Mouse (Mus musculus) neural tube, embryonic 11.5 days (tissue): Measurements from ENCODE around the gene Zbtb16. TPM values are rescaled to one million over a fixed set of nuclear protein-coding genes. Genes with fewer than 3 reads are reported as not detected.

ENCODE experiments used
- ATAC-seq: fragments of 200-750 bp; cut with Nextera tagmentation; 2 replicates; pipeline ENCODE4 v1.8.0; 2017; ENCODE audit warnings: moderate number of reproducible peaks, mild to moderate bottlenecking, moderate TSS enrichment, moderate library complexity; ENCODE audit not compliant: insufficient read depth, low FRiP score, low TSS enrichment
- DNase-seq: peaks from one replicate; pipeline ENCODE4 v3.0.0-alpha.2; 2015; ENCODE audit warnings: low spot score
- H3K27ac ChIP-seq: fragments of 300-500 bp; sonication (generic); 2 replicates; pipeline ENCODE4 v1.5.1; 2014; ENCODE audit warnings: low read depth, mild to moderate bottlenecking, low read length
- H3K27me3 ChIP-seq: fragments of 300-500 bp; sonication (generic); 2 replicates; pipeline ENCODE4 v1.6.1; 2014; ENCODE audit warnings: mild to moderate bottlenecking, low read length, mixed read lengths; ENCODE audit not compliant: control insufficient read depth, insufficient read depth
- H3K36me3 ChIP-seq: fragments of 300-500 bp; sonication (generic); 2 replicates; pipeline ENCODE4 v1.6.1; 2014; ENCODE audit warnings: mild to moderate bottlenecking, low read length, moderate library complexity, mixed read lengths; ENCODE audit not compliant: control insufficient read depth, insufficient read depth
- H3K4me1 ChIP-seq: fragments of 300-500 bp; sonication (generic); 2 replicates; pipeline ENCODE4 v1.6.1; 2014; ENCODE audit warnings: low read length, mixed read lengths; ENCODE audit not compliant: control insufficient read depth, insufficient read depth
- H3K4me2 ChIP-seq: fragments of 300-500 bp; sonication (generic); 2 replicates; pipeline ENCODE4 v1.6.1; 2014; ENCODE audit warnings: low read depth, mild to moderate bottlenecking, moderate library complexity
- H3K4me3 ChIP-seq: fragments of 300-500 bp; sonication (generic); 2 replicates; pipeline ENCODE4 v1.5.1; 2014; ENCODE audit warnings: low read depth, low read length
- H3K9ac ChIP-seq: fragments of 300-500 bp; sonication (generic); 2 replicates; pipeline ENCODE4 v1.6.1; 2014; ENCODE audit warnings: mild to moderate bottlenecking, low read length
- H3K9me3 ChIP-seq: fragments of 300-500 bp; sonication (generic); 2 replicates; pipeline ENCODE4 v1.6.1; 2016; ENCODE audit warnings: low read length; ENCODE audit not compliant: control insufficient read depth
- WGBS: fragments of 180-500 bp; shearing (Covaris S2); extraction: QIAGEN DNeasy Blood & Tissue Kit; methylation state at CpG from one replicate; pipeline ENCODE4 v1.1.7; 2014; 5-methylcytosine and 5-hydroxymethylcytosine counted together
- polyA plus RNA-seq: library from polyadenylated mRNA; unstranded; fragments of >200 nt; fragmentation: Nextera tagmentation; extraction: Ambion mirVana; gene quantifications from 2 replicates; pipeline ENCODE4 v1.2.1, GENCODE M21; 2014

Gene Zbtb16
- polyA plus RNA-seq, 1 experiment from 2014 or later = 8.0 TPM

- Histone ChIP-seq H3K36me3 (no peaks in the 10 kb centered on the region), H3K27me3 (no peaks in the 10 kb centered on the region), H3K9ac (no peak overlapping the region), H3K4me1 (no peaks in the 10 kb centered on the region), H3K27ac (no peak overlapping the region), H3K9me3 (no peaks in the 10 kb centered on the region), H3K4me3 (no peak overlapping the region), H3K4me2 (no peak overlapping the region)
- no peak for ATAC-seq
- DNase-seq = no peak
- 80% methylated on average over 9 of the region's 9 CpGs for WGBS
These were observed 48.1 kb downstream of the Zbtb16 start for GRCm38 (mm10) chr9:48787906-48788410.

GRCm38 (mm10) chr9:48787321-48787720, 48.7 kb downstream of the Zbtb16 start:
- no peaks in the 10 kb centered on the region for H3K4me1 ChIP-seq

GRCm38 (mm10) chr9:48786814-48787213, 49.2 kb downstream of the Zbtb16 start:
- no peak overlapping the region for H3K4me2 ChIP-seq
- DNase-seq (no peak), ATAC-seq (no peak)
- no peak overlapping the region for H3K4me3 ChIP-seq
- H3K27me3 ChIP-seq = no peaks in the 10 kb centered on the region
- no peaks in the 10 kb centered on the region for H3K4me1 ChIP-seq
- H3K27ac ChIP-seq = no peak overlapping the region
- no peaks in the 10 kb centered on the region for H3K9me3 ChIP-seq
- no peaks in the 10 kb centered on the region for H3K36me3 ChIP-seq
- 59% methylated on average over 6 of the region's 6 CpGs for WGBS
- H3K9ac ChIP-seq = no peak overlapping the region

More at GRCm38 (mm10) chr9:48787321-48787720, 48.7 kb downstream of the Zbtb16 start:
- DNase-seq = no peak
- no peak overlapping the region for H3K9ac ChIP-seq
- no peaks in the 10 kb centered on the region for H3K27me3 ChIP-seq
- WGBS = 49% methylated on average over 1 of the region's 1 CpGs
- H3K4me3 ChIP-seq = no peak overlapping the region
- no peak overlapping the region for H3K4me2 ChIP-seq
- H3K9me3 ChIP-seq = no peaks in the 10 kb centered on the region
- no peak overlapping the region for H3K27ac ChIP-seq
- H3K36me3 ChIP-seq = no peaks in the 10 kb centered on the region
- no peak for ATAC-seq

- no peak overlapping the region for H3K4me2 ChIP-seq
- WGBS = 78% methylated on average over 6 of the region's 6 CpGs
- ATAC-seq = no peak
These were observed 51.1 kb downstream of the Zbtb16 start for GRCm38 (mm10) chr9:48784937-48785336.

DNA sequence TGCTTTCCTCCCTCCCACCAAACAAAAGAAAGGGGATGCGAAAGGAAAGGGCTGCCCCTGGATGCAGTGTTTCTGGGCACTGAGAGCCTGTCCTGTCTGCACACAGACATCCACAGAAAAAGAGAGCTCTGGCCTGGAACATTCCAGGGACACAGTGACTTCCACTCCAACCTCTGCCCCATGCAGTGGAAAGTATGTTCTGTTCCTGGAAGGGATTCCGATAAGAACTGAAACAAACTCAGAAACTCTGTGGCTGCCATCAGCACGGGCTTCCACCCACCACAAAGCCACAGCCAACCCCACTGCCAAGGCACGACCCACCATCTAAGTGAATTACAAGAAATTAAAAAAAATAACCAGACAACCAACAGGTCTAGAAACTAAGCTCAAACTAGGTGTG, 52.7 kb downstream of the Zbtb16 start:
- H3K4me3 ChIP-seq = no peak overlapping the region
- no peaks in the 10 kb centered on the region for H3K4me1 ChIP-seq
- WGBS = 71% methylated on average over 4 of the region's 4 CpGs
- DNase-seq (no peak), ATAC-seq (no peak)
- H3K27ac ChIP-seq = no peak overlapping the region
- H3K9ac ChIP-seq = no peak overlapping the region
- H3K4me2 ChIP-seq = no peak overlapping the region
- H3K36me3 ChIP-seq = no peaks in the 10 kb centered on the region
- H3K9me3 ChIP-seq = no peaks in the 10 kb centered on the region
- H3K27me3 ChIP-seq = no peaks in the 10 kb centered on the region

More at GRCm38 (mm10) chr9:48784937-48785336, 51.1 kb downstream of the Zbtb16 start:
- Histone ChIP-seq H3K27ac (no peak overlapping the region), H3K4me1 (no peaks in the 10 kb centered on the region), H3K9ac (no peak overlapping the region), H3K36me3 (no peaks in the 10 kb centered on the region), H3K9me3 (no peaks in the 10 kb centered on the region), H3K4me3 (no peak overlapping the region), H3K27me3 (no peaks in the 10 kb centered on the region)
- no peak for DNase-seq

- no peak for ATAC-seq
- no peak overlapping the region for H3K9ac ChIP-seq
- 40% methylated on average over 15 of the region's 15 CpGs for WGBS
- no peaks in the 10 kb centered on the region for H3K36me3 ChIP-seq
- no peak for DNase-seq
- H3K27me3 ChIP-seq = no peaks in the 10 kb centered on the region
- no peaks in the 10 kb centered on the region for H3K9me3 ChIP-seq
- H3K4me3 ChIP-seq = no peak overlapping the region
- no peaks in the 10 kb centered on the region for H3K4me1 ChIP-seq
- H3K4me2 ChIP-seq = no peak overlapping the region
- H3K27ac ChIP-seq = no peak overlapping the region
These were observed 53.5 kb downstream of the Zbtb16 start for GRCm38 (mm10) chr9:48782284-48783060.

DNA sequence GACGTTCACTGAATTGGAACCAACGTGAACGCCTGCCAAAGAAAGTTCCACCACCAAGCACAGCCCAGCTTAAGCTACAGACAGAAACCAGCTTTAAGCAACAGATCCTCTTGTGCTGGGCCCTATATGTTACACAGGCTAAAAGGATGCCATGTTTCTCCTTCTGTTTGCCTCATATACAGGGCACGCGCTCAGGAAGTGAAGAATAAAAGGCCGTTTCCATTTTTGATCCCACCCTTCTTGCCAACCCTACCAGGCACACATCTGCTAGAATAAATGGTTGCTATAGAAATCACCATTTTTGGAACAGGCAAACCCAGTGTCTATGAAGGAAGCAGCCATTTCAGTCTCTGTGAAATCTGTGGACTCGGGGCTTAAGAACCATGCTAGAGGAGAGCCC, 59.8 kb downstream of the Zbtb16 start:
- DNase-seq (no peak), ATAC-seq (no peak)
- Histone ChIP-seq H3K27ac (no peak overlapping the region), H3K9me3 (no peaks in the 10 kb centered on the region), H3K27me3 (no peaks in the 10 kb centered on the region), H3K9ac (no peak overlapping the region), H3K4me3 (no peak overlapping the region), H3K36me3 (no peaks in the 10 kb centered on the region), H3K4me1 (no peaks in the 10 kb centered on the region), H3K4me2 (no peak overlapping the region)
- WGBS = 92% methylated on average over 7 of the region's 7 CpGs

DNA sequence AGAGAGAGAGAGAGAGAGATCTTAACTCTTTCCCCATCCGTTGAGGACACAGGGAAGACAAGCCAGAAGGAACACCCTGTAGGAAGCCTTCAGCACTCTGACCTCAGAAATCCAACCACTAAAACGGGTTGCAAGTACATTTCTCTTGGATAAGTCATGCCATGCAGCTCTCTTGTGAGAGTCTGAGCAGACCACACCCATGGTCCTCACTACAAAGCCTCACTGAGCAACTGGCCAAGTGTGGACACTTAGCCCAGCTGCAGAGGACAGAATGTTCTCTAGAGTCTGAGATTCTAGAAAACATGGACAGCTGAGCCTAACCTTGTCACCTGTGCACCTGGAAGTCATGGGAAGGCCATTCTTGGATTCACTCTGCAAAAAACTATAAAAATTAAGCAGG, 60.5 kb downstream of the Zbtb16 start:
- Histone ChIP-seq H3K9ac (no peak overlapping the region), H3K27me3 (no peaks in the 10 kb centered on the region), H3K36me3 (no peaks in the 10 kb centered on the region), H3K9me3 (no peaks in the 10 kb centered on the region), H3K4me3 (no peak overlapping the region), H3K4me2 (no peak overlapping the region), H3K27ac (no peak overlapping the region), H3K4me1 (no peaks in the 10 kb centered on the region)
- no peak for DNase-seq
- 78% methylated on average over 2 of the region's 2 CpGs for WGBS
- ATAC-seq = no peak

GRCm38 (mm10) chr9:48773710-48774109, 62.3 kb downstream of the Zbtb16 start:
- H3K27me3 ChIP-seq = no peaks in the 10 kb centered on the region
- ATAC-seq (no peak), DNase-seq (no peak)
- H3K27ac ChIP-seq = no peak overlapping the region
- H3K4me3 ChIP-seq = no peak overlapping the region
- no peaks in the 10 kb centered on the region for H3K36me3 ChIP-seq
- no peak overlapping the region for H3K4me2 ChIP-seq
- 92% methylated on average over 8 of the region's 8 CpGs for WGBS
- H3K9ac ChIP-seq = no peak overlapping the region
- no peaks in the 10 kb centered on the region for H3K9me3 ChIP-seq
- H3K4me1 ChIP-seq = no peaks in the 10 kb centered on the region
